Mouse (Mus musculus) forebrain, embryonic 15.5 days (tissue): Measurements from ENCODE around the gene Cryba4. TPM values are rescaled to one million over a fixed set of nuclear protein-coding genes. Genes with fewer than 3 reads are reported as not detected.

Experiments
- ATAC-seq: fragments of 200-750 bp; cut with Nextera tagmentation; replicated peaks from 2 replicates; pipeline ENCODE4 v1.8.0; 2017; ENCODE audit warnings: mild to moderate bottlenecking, moderate TSS enrichment, moderate library complexity
- H3K27ac ChIP-seq: fragments of 300-500 bp; sonication (generic); replicated peaks from 2 replicates; pipeline ENCODE4 v1.5.1; 2015; ENCODE audit warnings: mild to moderate bottlenecking, inconsistent platforms
- H3K27me3 ChIP-seq: fragments of 300-500 bp; sonication (generic); 2 replicates; pipeline ENCODE4 v1.6.1; 2015; ENCODE audit warnings: inconsistent platforms
- H3K36me3 ChIP-seq: fragments of 300-500 bp; sonication (generic); 2 replicates; pipeline ENCODE4 v1.6.1; 2015; ENCODE audit warnings: mild to moderate bottlenecking, inconsistent platforms
- H3K4me1 ChIP-seq: fragments of 300-500 bp; sonication (generic); 2 replicates; pipeline ENCODE4 v1.6.1; 2015; ENCODE audit warnings: inconsistent platforms
- H3K4me2 ChIP-seq: fragments of 300-500 bp; sonication (generic); replicated peaks from 2 replicates; pipeline ENCODE4 v1.6.1; 2015; ENCODE audit warnings: mild to moderate bottlenecking, inconsistent platforms
- H3K4me3 ChIP-seq: fragments of 300-500 bp; sonication (generic); 2 replicates; pipeline ENCODE4 v1.5.1; 2015; ENCODE audit warnings: mild to moderate bottlenecking, inconsistent platforms
- H3K9ac ChIP-seq: fragments of 300-500 bp; sonication (generic); replicated peaks from 2 replicates; pipeline ENCODE4 v1.6.1; 2015; ENCODE audit warnings: mild to moderate bottlenecking, inconsistent platforms
- H3K9me3 ChIP-seq: fragments of 300-500 bp; sonication (generic); 2 replicates; pipeline ENCODE4 v1.6.1; 2016; ENCODE audit warnings: inconsistent platforms
- WGBS: fragments of 180-500 bp; shearing (Covaris S2); methylation state at CpG from one replicate; pipeline ENCODE4 v1.1.7; 2015; ENCODE audit warnings: mixed read lengths; 5-methylcytosine and 5-hydroxymethylcytosine counted together
- polyA plus RNA-seq: library from polyadenylated mRNA; unstranded; fragments of >200 nt; fragmentation: Nextera tagmentation; extraction: Ambion mirVana; gene quantifications from 2 replicates; pipeline ENCODE4 v1.2.1, GENCODE M21; 2015

Gene Cryba4
- polyA plus RNA-seq, 1 experiment from 2014 or later: 1.6 TPM

GRCm38 (mm10) chr5:112283543-112284202, 31.4 kb upstream of the Cryba4 start:
- no peak for ATAC-seq
- Histone ChIP-seq H3K9me3 (no peaks in the 10 kb centered on the region), H3K4me3 (no peak overlapping the region), H3K27me3 (no peaks in the 10 kb centered on the region), H3K4me1 (peaks cover 7% of the 10 kb centered on the region; the same call in 1 of the 2 replicates), H3K27ac (peak overlapping the region; percentile 9; the same call in 1 of the 2 replicates), H3K36me3 (no peaks in the 10 kb centered on the region), H3K4me2 (no peak overlapping the region), H3K9ac (no peak overlapping the region)
- WGBS: 76% methylated on average over 10 of the region's 10 CpGs

- H3K9me3 ChIP-seq: no peaks in the 10 kb centered on the region
- H3K4me3 ChIP-seq: no peak overlapping the region
- no peaks in the 10 kb centered on the region for H3K27me3 ChIP-seq
- ATAC-seq: no peak
- no peaks in the 10 kb centered on the region for H3K36me3 ChIP-seq
- H3K27ac ChIP-seq: peak overlapping the region; percentile 9; the same call in 1 of the 2 replicates
- H3K4me1 ChIP-seq: peaks cover 10% of the 10 kb centered on the region; the same call in 1 of the 2 replicates
- no peak overlapping the region for H3K9ac ChIP-seq
- WGBS: 84% methylated on average over 9 of the region's 9 CpGs
- no peak overlapping the region for H3K4me2 ChIP-seq
Measured at GRCm38 (mm10) chr5:112282780-112283482, 30.6 kb upstream of the Cryba4 start.

DNA sequence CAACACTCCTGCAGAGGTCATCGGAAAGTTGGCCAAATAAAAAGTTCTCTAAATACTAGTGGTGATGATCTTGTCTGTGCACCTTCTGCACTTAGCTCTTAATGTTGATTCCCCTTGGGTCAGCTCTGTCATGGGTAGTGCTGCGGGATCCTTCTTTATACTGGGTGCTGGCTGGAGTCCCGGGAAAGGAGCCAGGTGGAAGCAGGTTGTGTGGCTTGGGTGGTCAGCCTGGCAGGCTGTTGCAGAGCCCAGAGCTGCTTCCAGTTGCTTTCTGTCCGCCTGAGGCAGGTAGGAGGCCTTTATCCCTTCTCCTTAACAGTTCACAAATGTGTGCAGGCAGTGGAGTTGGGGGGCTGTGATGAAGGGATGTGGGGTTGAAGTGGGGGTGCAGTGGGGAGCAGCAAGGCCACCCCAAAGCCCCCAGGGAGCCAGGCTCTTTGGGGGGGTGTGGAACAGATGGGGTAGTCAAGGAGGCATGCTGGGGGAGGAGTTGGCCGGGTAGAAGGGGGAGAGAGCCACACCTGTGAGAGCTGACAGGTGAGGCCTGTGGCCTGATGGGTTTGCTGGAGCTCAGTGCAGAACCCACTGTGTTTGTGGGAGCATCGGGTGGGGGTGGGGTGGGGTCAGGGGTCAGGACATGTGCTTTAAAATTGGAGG, 29.9 kb upstream of the Cryba4 start:
- H3K27ac ChIP-seq: no peak overlapping the region
- H3K4me2 ChIP-seq: no peak overlapping the region
- ATAC-seq: no peak
- no peaks in the 10 kb centered on the region for H3K27me3 ChIP-seq
- no peaks in the 10 kb centered on the region for H3K9me3 ChIP-seq
- H3K4me1 ChIP-seq: peaks cover 17% of the 10 kb centered on the region
- H3K9ac ChIP-seq: no peak overlapping the region
- H3K36me3 ChIP-seq: no peaks in the 10 kb centered on the region
- H3K4me3 ChIP-seq: no peak overlapping the region
- WGBS: 75% methylated on average over 6 of the region's 6 CpGs

DNA sequence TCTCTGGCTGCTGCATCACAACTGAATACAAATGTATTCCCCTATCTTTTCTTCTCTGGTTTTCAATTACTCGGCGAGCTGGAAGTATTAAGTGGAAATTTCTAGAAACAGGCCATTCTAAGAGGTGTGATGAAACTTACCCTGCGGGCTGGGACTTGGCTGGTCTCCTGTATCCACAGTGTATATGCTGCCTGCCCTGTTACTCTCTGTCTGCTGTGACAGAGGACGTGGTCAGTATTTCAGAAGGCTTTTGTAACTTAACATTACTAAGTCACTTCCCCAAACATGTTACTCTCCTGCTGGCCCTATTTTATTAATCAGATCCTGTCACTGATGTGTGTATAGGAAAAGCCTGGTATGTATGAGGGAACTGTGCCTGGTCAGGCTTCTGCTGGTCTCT, 29.4 kb upstream of the Cryba4 start:
- Histone ChIP-seq H3K4me1 (peaks cover 20% of the 10 kb centered on the region), H3K27ac (no peak overlapping the region), H3K9ac (no peak overlapping the region)

DNA sequence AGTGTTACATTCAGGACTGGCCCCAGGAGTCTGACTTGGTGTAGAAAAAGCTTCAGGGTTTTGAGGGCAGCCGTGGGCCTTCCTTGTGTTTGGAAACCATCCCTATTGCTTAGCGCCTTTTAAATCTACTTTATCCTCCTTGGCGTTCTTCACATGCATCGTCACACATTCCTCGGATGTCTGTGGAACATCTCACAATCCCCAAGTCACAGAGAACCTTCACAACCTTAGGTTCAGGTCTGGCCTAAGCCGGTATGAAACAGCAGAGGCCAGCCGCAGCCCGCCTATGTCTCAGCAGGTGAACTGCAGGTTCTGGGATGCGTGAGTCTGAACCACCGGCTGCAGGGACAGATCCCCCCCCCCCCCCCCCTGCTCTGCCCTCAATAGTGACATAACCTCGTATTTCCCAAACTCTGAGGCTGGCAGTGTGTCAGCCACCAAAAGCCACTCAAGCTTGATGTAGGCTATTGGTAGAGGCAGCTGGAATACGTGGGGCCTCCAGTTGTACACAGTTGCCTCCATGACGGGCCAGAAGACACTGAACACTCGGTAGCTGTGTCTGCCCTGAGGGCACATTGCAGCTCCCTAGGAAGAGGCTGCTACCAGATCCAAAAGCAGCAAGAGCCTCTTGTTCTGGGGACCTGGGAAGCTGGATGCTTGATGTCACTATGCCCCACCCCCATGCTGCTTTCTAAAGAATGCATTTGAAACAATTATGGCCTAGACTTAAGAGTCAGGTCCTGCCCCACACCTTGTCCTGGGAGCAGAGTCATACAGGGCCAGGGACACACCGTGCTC, 28.7 kb upstream of the Cryba4 start:
- H3K27ac ChIP-seq: no peak overlapping the region
- H3K4me1 ChIP-seq: peaks cover 20% of the 10 kb centered on the region
- no peak overlapping the region for H3K9ac ChIP-seq
- H3K36me3 ChIP-seq: no peaks in the 10 kb centered on the region
- H3K4me2 ChIP-seq: no peak overlapping the region
- H3K9me3 ChIP-seq: no peaks in the 10 kb centered on the region
- ATAC-seq: no peak
- WGBS: 50% methylated on average over 15 of the region's 15 CpGs
- no peak overlapping the region for H3K4me3 ChIP-seq
- H3K27me3 ChIP-seq: no peaks in the 10 kb centered on the region

More for the DNA sequence above, 29.4 kb upstream of the Cryba4 start:
- H3K36me3 ChIP-seq: no peaks in the 10 kb centered on the region
- no peaks in the 10 kb centered on the region for H3K27me3 ChIP-seq
- no peak overlapping the region for H3K4me2 ChIP-seq
- no peak for ATAC-seq
- H3K4me3 ChIP-seq: no peak overlapping the region
- H3K9me3 ChIP-seq: no peaks in the 10 kb centered on the region
- 79% methylated on average over 4 of the region's 4 CpGs for WGBS

DNA sequence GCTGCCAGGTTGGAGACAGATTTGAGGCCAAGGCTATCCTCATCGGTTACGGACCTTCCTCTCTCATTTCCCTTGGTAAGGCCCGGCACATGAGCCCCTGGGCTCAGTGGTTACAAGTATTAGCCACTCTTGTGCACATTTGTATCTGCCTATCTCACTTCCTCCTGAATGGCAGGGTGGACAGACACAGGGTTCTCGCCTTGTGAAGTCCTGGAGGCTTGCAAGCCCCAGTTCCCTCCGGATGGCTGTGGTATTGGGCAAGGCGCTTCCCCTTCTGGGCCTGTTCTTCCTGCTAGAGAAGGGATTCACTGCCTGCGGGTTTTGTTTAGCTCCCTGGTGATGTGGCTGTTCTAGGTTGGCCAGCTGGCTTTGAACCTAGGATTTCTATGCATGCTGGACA, 27.8 kb upstream of the Cryba4 start:
- H3K36me3 ChIP-seq: no peaks in the 10 kb centered on the region
- 92% methylated on average over 7 of the region's 7 CpGs for WGBS
- ATAC-seq: no peak
- H3K27ac ChIP-seq: no peak overlapping the region
- no peak overlapping the region for H3K4me3 ChIP-seq
- H3K9me3 ChIP-seq: no peaks in the 10 kb centered on the region
- H3K27me3 ChIP-seq: no peaks in the 10 kb centered on the region
- no peak overlapping the region for H3K4me2 ChIP-seq
- H3K4me1 ChIP-seq: peaks cover 25% of the 10 kb centered on the region
- H3K9ac ChIP-seq: no peak overlapping the region

DNA sequence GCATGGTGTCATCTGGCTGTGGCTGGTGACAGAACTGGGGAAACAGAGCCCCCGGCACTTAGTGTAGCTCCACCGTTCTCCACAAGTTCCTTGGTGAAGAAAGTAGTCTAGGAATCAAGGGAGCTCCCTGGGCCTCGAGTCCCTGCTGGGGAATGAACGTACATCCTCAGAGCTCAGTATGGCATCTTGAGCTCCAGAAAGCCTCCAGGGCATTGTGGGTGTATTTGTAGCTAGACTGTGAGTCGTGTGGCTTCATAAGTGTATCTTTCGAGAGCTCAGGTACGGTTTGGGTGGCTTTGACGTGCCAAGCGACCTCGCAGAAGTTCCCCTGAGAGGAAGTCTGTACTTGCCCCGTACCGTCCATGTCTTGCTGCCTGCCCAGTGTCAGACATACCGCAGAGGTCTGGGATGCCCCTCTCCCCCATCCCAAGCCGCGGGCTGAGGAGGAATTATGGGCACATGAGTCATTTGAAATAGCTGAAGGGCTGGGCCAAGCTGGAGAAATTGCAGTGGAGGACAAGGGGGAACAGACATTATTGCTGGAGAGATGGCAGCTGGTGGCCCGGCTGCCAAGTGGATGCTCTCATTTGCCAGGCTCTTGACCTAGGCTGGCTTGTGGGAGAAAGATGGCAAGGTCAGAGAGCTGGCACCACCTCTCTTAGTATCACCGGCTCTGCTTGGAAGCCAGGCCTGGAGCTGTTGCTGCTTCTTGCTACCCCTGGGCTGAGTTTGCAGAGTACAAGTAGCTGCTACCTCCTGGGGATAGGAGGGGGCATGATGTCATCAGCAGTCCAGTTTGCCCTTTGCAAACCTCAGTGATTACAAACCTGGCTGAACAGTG, 27.1 kb upstream of the Cryba4 start:
- H3K27me3 ChIP-seq: no peaks in the 10 kb centered on the region
- H3K4me3 ChIP-seq: no peak overlapping the region
- H3K36me3 ChIP-seq: no peaks in the 10 kb centered on the region
- no peak overlapping the region for H3K4me2 ChIP-seq
- H3K9me3 ChIP-seq: no peaks in the 10 kb centered on the region
- no peak overlapping the region for H3K9ac ChIP-seq
- H3K27ac ChIP-seq: no peak overlapping the region
- 90% methylated on average over 17 of the region's 17 CpGs for WGBS
- no peak for ATAC-seq
- H3K4me1 ChIP-seq: peaks cover 25% of the 10 kb centered on the region

GRCm38 (mm10) chr5:112277906-112278470, 25.7 kb upstream of the Cryba4 start:
- Histone ChIP-seq H3K4me1 (peaks cover 25% of the 10 kb centered on the region), H3K4me3 (no peak overlapping the region), H3K27me3 (no peaks in the 10 kb centered on the region), H3K27ac (no peak overlapping the region), H3K9ac (no peak overlapping the region), H3K36me3 (no peaks in the 10 kb centered on the region), H3K4me2 (0 out of 2 replicates have a peak overlapping the region, but pooled peaks have one; percentile 89), H3K9me3 (no peaks in the 10 kb centered on the region)
- 90% methylated on average over 11 of the region's 11 CpGs for WGBS
- no peak for ATAC-seq

DNA sequence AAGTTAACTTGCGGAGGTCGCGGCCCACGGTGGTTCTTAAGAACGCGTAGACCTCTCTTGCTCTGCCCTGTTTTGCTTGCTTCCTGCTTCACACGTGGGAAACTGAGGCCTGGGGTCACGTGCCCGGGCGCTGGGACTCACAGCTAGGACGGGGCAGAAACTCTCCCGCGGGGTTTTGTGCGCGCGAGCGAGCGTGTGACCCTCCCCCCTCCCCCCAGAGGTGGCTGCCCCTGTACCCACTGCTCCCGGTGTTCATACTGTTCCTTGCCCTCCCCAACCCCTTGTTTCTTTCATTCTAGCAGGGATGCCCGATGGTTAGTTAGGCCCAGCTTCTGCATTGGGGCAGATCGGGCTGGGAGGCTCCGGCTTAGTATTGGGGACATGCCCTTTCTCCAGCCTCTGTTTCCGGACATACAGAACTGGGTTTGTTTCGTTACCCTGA, 24.6 kb upstream of the Cryba4 start:
- WGBS: under 1% methylated on average over 24 of the region's 24 CpGs
- H3K27me3 ChIP-seq: no peaks in the 10 kb centered on the region
- H3K36me3 ChIP-seq: no peaks in the 10 kb centered on the region
- peak overlapping the region; percentile 54 for H3K4me3 ChIP-seq
- H3K4me2 ChIP-seq: peak overlapping the region; percentile 89
- 0 out of 2 replicates have a peak overlapping the region, but pooled peaks have one; percentile 3 for H3K27ac ChIP-seq
- peak overlapping the region; percentile 69 for H3K9ac ChIP-seq
- no peaks in the 10 kb centered on the region for H3K9me3 ChIP-seq
- no peak; the same call in 1 of the 2 replicates for ATAC-seq
- peaks cover 19% of the 10 kb centered on the region for H3K4me1 ChIP-seq

GRCm38 (mm10) chr5:112276267-112276873, 24.1 kb upstream of the Cryba4 start, which contains the start of gene Tpst2:
Gene Tpst2 (plus strand): TSS chr5:112276691.
- Histone ChIP-seq H3K27me3 (no peaks in the 10 kb centered on the region), H3K9me3 (no peaks in the 10 kb centered on the region), H3K4me1 (peaks cover 19% of the 10 kb centered on the region), H3K9ac (peak within 1 kb of the TSS; percentile 69), H3K27ac (peak within 1 kb of the TSS; percentile 74), H3K4me3 (peak within 1 kb of the TSS; percentile 54), H3K4me2 (peak within 1 kb of the TSS; percentile 89), H3K36me3 (no peaks in the 10 kb centered on the region)
- under 1% methylated on average over 60 of the region's 62 CpGs for WGBS
- ATAC-seq: peak; percentile 96
